ENCODE assay signal across 15 mouse cellular contexts in the genomic region with DNA sequence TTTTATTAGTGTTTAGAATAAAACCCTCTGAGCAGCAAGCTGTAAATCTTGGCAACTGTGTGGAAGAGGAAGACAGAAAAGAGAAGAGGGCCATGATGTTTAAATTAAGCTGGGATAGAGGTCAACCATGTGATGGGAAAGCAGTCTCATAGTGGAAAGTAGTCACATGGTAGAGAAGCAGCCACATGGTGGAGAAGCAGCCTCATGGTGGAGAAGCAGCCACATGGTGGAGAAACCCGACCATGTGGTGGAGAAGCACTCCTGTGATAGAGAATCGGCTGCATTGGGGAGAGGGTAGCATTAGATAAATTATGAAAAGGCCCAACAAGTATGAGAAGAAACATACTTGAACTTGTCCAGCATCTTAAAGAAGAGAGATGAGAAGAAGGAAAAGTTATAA.
"Had no signal": no experiment of that assay in that cellular context is flagged by ENCODE, and none has a peak within 500 bp of the region (broad histone marks: within the 10 kb centered on the region; RNA-seq: fewer than 3 reads in every experiment).

No protein-coding gene starts in this region.

- H3K9me3 ChIP-seq: limb, embryonic 13.5 days; midbrain, embryonic 15.5 days; neural tube, embryonic 13.5 days; stomach, embryonic 15.5 days had no signal

- H3K27ac ChIP-seq: layer of hippocampus, adult 2 months; limb, embryonic 13.5 days; midbrain, embryonic 15.5 days; neural tube, embryonic 13.5 days; stomach, embryonic 15.5 days had no signal

- H3K9ac ChIP-seq: limb, embryonic 13.5 days; midbrain, embryonic 15.5 days; neural tube, embryonic 13.5 days; stomach, embryonic 15.5 days had no signal

- DNase-seq: kidney, adult 8-10 months; kidney, postnatal 4 days; lung, adult 2 months; lung, postnatal 36 days; retina, postnatal 1 day; right cerebral cortex, postnatal 4 days; thymus, adult 2 months; thymus, postnatal 25 days had no signal

- H3K4me2 ChIP-seq: limb, embryonic 13.5 days; midbrain, embryonic 15.5 days; neural tube, embryonic 13.5 days had no signal

- H3K4me3 ChIP-seq: layer of hippocampus, adult 2 months; limb, embryonic 13.5 days; midbrain, embryonic 15.5 days; neural tube, embryonic 13.5 days; stomach, embryonic 15.5 days had no signal

- H3K27me3 ChIP-seq: limb, embryonic 13.5 days; midbrain, embryonic 15.5 days; neural tube, embryonic 13.5 days; stomach, embryonic 15.5 days had no signal

- H3K36me3 ChIP-seq: limb, embryonic 13.5 days; midbrain, embryonic 15.5 days; neural tube, embryonic 13.5 days; stomach, embryonic 15.5 days had no signal

- H3K4me1 ChIP-seq: midbrain, embryonic 15.5 days; neural tube, embryonic 13.5 days had no signal

- ATAC-seq: intestine, embryonic 16.5 days; lung, postnatal 0 days; midbrain, embryonic 15.5 days had no signal
